Mouse (Mus musculus) myocyte (in vitro differentiated cells): ENCODE data around the gene Tnfsf13b. TPM values are rescaled to one million over a fixed set of nuclear protein-coding genes. Genes with fewer than 3 reads are reported as not detected.

ENCODE experiments used
- H3K27me3 ChIP-seq: one replicate; pipeline ENCODE4 v1.6.1; 2011; ENCODE audit not compliant: control insufficient read depth, insufficient read depth, insufficient read length
- H3K36me3 ChIP-seq: one replicate; pipeline ENCODE4 v1.6.1; 2011; ENCODE audit not compliant: control insufficient read depth, insufficient read depth
- H3K4me2 ChIP-seq: one replicate; pipeline ENCODE4 v1.6.1; 2011; ENCODE audit warnings: low read depth, control low read depth
- H3K4me3 ChIP-seq: one replicate; pipeline ENCODE4 v1.5.1; 2011; ENCODE audit warnings: mild to moderate bottlenecking, control low read depth, moderate library complexity
- H3K79me2 ChIP-seq: one replicate; pipeline ENCODE4 v1.6.1; 2011; ENCODE audit not compliant: control insufficient read depth, insufficient read depth
- H3ac ChIP-seq: one replicate; pipeline ENCODE4 v1.6.1; 2011; ENCODE audit not compliant: control insufficient read depth, insufficient read length
- CEBPB ChIP-seq: IDR thresholded peaks from 2 replicates; pipeline ENCODE4 v1.6.1; 2011; ENCODE audit warnings: mild to moderate bottlenecking, moderate library complexity; ENCODE audit not compliant: poor library complexity, insufficient read depth, severe bottlenecking
- E2F4 ChIP-seq: IDR thresholded peaks from one replicate; pipeline ENCODE4 v1.6.1; 2011; ENCODE audit warnings: mild to moderate bottlenecking, control low read depth, moderate library complexity; ENCODE audit not compliant: insufficient read depth
- MAX ChIP-seq: IDR thresholded peaks from one replicate; pipeline ENCODE4 v1.6.1; 2011; ENCODE audit warnings: low read depth, mild to moderate bottlenecking, control low read depth
- MYOD1 ChIP-seq, 3 experiments: IDR thresholded peaks; one replicate each; pipeline ENCODE4 v1.6.1; 2011; ENCODE audit warnings: control low read depth in 2 of 3, low read depth in 2 of 3, mild to moderate bottlenecking in 2 of 3, moderate library complexity in 1 of 3; ENCODE audit not compliant: insufficient read length in 2 of 3, control insufficient read depth in 1 of 3
- MYOG ChIP-seq, 3 experiments: IDR thresholded peaks; one replicate each; pipeline ENCODE4 v1.6.1; 2011; ENCODE audit warnings: control low read depth in 2 of 3, low read depth in 2 of 3, mild to moderate bottlenecking in 2 of 3; ENCODE audit not compliant: insufficient read length in 2 of 3, control insufficient read depth in 1 of 3, insufficient read depth in 1 of 3
- POLR2A ChIP-seq: IDR thresholded peaks from one replicate; pipeline ENCODE4 v1.6.1; 2011; ENCODE audit warnings: low read depth, mild to moderate bottlenecking, control low read depth, moderate library complexity; ENCODE audit not compliant: insufficient read length
- POLR2AphosphoS2 ChIP-seq: IDR thresholded peaks from one replicate; pipeline ENCODE4 v1.6.1; 2011; ENCODE audit warnings: low read depth, control low read depth; ENCODE audit not compliant: insufficient read length
- REST ChIP-seq: IDR thresholded peaks from one replicate; pipeline ENCODE4 v1.6.1; 2011; ENCODE audit warnings: mild to moderate bottlenecking, control low read depth, moderate library complexity; ENCODE audit not compliant: insufficient read depth, insufficient read length
- SRF ChIP-seq: IDR thresholded peaks from one replicate; pipeline ENCODE4 v1.6.1; 2011; ENCODE audit warnings: low read depth; ENCODE audit not compliant: control insufficient read depth, insufficient read length
- TCF12 ChIP-seq: IDR thresholded peaks from one replicate; pipeline ENCODE4 v1.6.1; 2011; ENCODE audit warnings: mild to moderate bottlenecking, control low read depth; ENCODE audit not compliant: poor library complexity, insufficient read depth, severe bottlenecking
- TCF3 ChIP-seq: IDR thresholded peaks from one replicate; pipeline ENCODE4 v1.6.1; 2011; ENCODE audit warnings: low read depth, control low read depth; ENCODE audit not compliant: insufficient read length
- USF1 ChIP-seq: IDR thresholded peaks from one replicate; pipeline ENCODE4 v1.6.1; 2011; ENCODE audit warnings: low read depth, mild to moderate bottlenecking, control low read depth, moderate library complexity
- polyA plus RNA-seq: library from polyadenylated mRNA; unstranded; fragments of >200 nt; fragmentation: generic; extraction: Trizol; gene quantifications from one replicate; pipeline ENCODE4 v1.2.1, GENCODE M21; 2012; ENCODE audit warnings: missing spikeins

Gene Tnfsf13b
- polyA plus RNA-seq, 1 experiment = 0.11 TPM

DNA sequence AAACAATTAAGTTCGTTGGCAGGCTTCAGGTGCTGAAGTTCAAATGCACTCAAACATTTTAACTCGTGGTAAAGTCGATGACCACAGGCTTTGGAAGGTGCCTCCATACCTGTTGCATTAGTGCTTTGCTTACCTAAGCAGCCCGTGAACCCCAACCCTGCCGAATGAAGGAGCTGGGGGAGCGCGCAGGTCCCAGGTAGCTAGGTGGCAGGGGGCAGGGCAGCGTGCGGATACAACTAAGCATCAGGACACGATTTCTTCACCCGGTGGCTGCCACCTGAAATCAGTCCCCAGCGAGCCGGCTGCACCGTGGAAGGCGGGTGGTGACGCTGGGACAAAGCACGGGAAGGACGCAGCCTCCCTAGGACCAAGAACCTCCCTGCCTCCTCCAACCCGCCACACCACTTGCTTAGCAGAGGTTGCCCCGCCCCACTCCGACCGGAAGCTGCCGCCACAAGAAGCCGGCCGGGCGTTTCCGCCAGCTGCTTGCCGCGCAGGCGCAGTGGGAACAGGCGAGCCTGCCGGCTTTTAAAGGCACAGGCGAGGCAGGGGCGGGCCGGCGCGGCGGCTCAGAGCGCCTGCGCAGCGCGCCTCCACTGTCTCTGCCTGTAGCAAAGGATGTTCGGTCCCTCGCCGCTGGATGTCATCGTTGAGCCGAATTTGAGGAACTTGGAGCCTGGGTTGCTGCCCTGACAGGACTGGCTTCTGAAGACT, 30.2 kb upstream of the Tnfsf13b start:
- Histone ChIP-seq H3K27me3 (no peaks in the 10 kb centered on the region), H3K4me3 (peak overlapping the region; percentile 56), H3K4me2 (peak overlapping the region; percentile 68), H3K79me2 (peaks cover 37% of the 10 kb centered on the region), H3ac (peak overlapping the region; percentile 9), H3K36me3 (peaks cover 23% of the 10 kb centered on the region)
- TF ChIP-seq SRF = peak; percentile 44
- TF ChIP-seq POLR2AphosphoS2 = peak; percentile 92
- TF ChIP-seq TCF12 = no peak
- TF ChIP-seq USF1 = no peak
- TF ChIP-seq MYOG (IDR thresholded peaks at IDR 0.05; ENCODE audit: control insufficient read depth in 1 of 3, insufficient read depth in 1 of 3, insufficient read length in 2 of 3, low read depth in 2 of 3) = peak in 2 of 3 experiments; percentile 33 to 64
- peak; percentile 96 for TF ChIP-seq POLR2A
- peak in 1 of 3 experiments; percentile 30 for TF ChIP-seq MYOD1 (IDR thresholded peaks at IDR 0.05; ENCODE audit: control insufficient read depth in 1 of 3, insufficient read length in 2 of 3, low read depth in 2 of 3)

DNA sequence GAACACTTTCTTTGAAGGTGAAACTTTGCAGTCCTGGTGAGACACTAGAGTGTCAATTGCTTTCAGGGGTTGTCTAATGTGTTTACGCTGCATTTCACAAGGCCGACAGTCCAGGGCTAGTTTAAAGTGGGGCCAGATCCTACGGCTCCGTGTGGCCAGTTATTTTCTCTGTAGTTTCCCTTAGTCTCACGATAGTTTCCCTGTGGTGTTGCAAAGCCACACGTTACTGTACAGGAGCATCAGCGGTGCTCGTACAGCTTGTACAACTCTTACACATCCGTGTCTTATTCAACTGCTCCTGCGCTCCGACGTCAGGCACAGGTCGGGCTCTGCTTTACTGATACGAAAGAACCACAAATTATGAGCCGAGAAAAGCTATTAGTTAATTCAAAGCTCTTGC, 29.3 kb upstream of the Tnfsf13b start:
- peak; percentile 29 for TF ChIP-seq POLR2A
- no peak for TF ChIP-seq MAX
- no peak for TF ChIP-seq E2F4

DNA sequence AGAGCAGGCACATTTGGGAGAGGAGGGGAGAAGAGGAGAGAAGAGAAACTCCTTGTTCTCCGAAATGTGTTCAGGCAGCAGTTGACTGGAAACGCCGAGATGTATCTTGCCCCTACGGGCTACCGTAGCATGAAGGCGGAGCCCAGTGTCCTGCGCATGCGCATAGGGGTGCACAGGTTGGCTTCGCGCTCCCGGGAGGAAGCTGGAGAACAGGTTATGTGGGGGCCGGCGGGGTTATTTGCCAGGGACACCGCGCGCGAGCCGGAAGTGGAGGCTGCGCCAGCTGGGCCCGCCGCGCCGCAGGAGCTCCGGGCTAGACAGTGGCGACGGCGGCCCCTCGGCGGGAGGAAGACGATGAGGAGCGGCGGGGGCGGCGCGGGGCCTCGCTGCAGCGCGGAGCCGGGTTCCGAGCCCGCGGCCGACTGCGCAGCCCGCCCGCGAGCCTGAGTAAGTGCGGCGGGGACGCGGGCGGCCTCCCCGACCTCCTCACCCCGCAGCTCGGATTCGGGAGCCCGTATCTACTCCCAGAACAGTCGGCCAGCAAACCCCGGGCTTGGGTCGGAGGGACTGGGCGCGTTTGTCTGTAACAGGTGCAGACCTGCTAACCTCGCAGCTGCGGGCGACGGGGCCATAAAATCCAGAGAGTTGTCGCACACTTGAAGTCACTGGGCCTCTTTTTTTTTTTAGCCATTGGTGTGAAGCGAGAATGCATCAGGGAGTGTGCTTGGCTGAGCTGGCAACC, 28.5 kb upstream of the Tnfsf13b start, which contains the start of the genes Lig4 and Abhd13:
TSS of gene Lig4 (minus strand) at position 114 of the 742 bp plus-strand sequence.
TSS of gene Abhd13 (plus strand) at position 135 of the 742 bp plus-strand sequence.
- no peaks in the 10 kb centered on the region for H3K27me3 ChIP-seq
- peaks cover 51% of the 10 kb centered on the region for H3K79me2 ChIP-seq
- peaks cover 8% of the 10 kb centered on the region for H3K36me3 ChIP-seq
- H3ac ChIP-seq = peak within 1 kb of the TSS; percentile 84
- TF ChIP-seq SRF = peak; percentile 23
- TF ChIP-seq USF1 = no peak
- no peak for TF ChIP-seq TCF3
- no peak for TF ChIP-seq REST
- TF ChIP-seq MYOG (IDR thresholded peaks at IDR 0.05; ENCODE audit: control insufficient read depth in 1 of 3, insufficient read depth in 1 of 3, insufficient read length in 2 of 3, low read depth in 2 of 3) = peak in 1 of 3 experiments; percentile 56
- peak; percentile 77 for TF ChIP-seq POLR2A
- no peak for TF ChIP-seq E2F4
- TF ChIP-seq POLR2AphosphoS2 = peak; percentile 78
- no peak for TF ChIP-seq TCF12
- no peak for TF ChIP-seq MAX
- no peak for TF ChIP-seq CEBPB
- peak in 1 of 3 experiments; percentile 55 for TF ChIP-seq MYOD1 (IDR thresholded peaks at IDR 0.05; ENCODE audit: control insufficient read depth in 1 of 3, insufficient read length in 2 of 3, low read depth in 2 of 3)
- H3K4me2 ChIP-seq = peak within 1 kb of the TSS; percentile 95
- peak within 1 kb of the TSS; percentile 56 for H3K4me3 ChIP-seq

More for the DNA sequence above, 29.3 kb upstream of the Tnfsf13b start:
- peaks cover 13% of the 10 kb centered on the region for H3K36me3 ChIP-seq
- peaks cover 47% of the 10 kb centered on the region for H3K79me2 ChIP-seq
- H3ac ChIP-seq = peak overlapping the region; percentile 84
- H3K27me3 ChIP-seq = no peaks in the 10 kb centered on the region
- H3K4me3 ChIP-seq = peak overlapping the region; percentile 56
- peak overlapping the region; percentile 78 for H3K4me2 ChIP-seq

DNA sequence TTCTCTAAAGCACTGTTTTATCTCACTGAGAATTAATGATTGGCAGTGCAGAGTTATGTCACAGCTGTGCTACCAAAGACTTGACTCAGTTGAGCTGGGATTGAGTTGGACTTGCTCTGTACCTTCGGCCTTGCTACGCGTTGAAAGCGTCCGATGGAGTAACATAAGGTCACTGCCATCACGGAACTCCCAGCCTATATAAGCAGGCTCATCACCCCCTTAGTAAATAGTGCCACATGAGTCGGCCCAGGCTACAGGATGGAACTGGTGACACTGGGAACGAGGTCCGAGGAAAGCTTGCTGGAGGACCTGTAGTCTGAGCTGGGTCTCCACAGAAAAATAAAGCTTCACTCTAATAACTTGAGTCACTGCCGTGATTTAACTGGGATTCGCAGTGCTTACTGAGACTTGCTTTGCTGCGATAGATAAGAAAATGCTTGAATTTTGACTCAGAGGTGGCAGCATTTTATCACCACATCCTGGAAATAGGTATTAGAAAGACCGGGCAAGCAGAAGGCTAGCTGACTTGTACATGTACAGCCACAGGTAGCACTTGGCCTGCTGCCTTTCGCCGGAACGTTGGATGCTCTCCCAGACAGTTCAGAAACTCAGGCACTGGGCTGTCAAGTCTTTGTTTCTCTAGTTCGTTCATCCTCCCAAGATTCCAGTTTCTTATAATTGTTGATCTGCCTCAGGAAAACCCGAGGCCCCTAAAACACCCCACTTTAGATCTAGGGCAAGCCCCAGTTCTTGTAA, 27.6 kb upstream of the Tnfsf13b start:
- peak overlapping the region; percentile 95 for H3K4me2 ChIP-seq
- TF ChIP-seq TCF12 = no peak
- no peak for TF ChIP-seq USF1
- no peak for TF ChIP-seq REST
- TF ChIP-seq TCF3 = no peak
- TF ChIP-seq POLR2AphosphoS2 = no peak
- TF ChIP-seq MYOG (IDR thresholded peaks at IDR 0.05; ENCODE audit: control insufficient read depth in 1 of 3, insufficient read depth in 1 of 3, insufficient read length in 2 of 3, low read depth in 2 of 3) = no peak
- no peak for TF ChIP-seq E2F4
- TF ChIP-seq CEBPB = no peak
- TF ChIP-seq MAX = no peak
- TF ChIP-seq MYOD1 (IDR thresholded peaks at IDR 0.05; ENCODE audit: control insufficient read depth in 1 of 3, insufficient read length in 2 of 3, low read depth in 2 of 3) = no peak
- no peak for TF ChIP-seq POLR2A
- no peak for TF ChIP-seq SRF
- peaks cover 60% of the 10 kb centered on the region for H3K79me2 ChIP-seq
- H3K27me3 ChIP-seq = no peaks in the 10 kb centered on the region
- peak overlapping the region; percentile 84 for H3ac ChIP-seq
- peaks cover 5% of the 10 kb centered on the region for H3K36me3 ChIP-seq
- peak overlapping the region; percentile 56 for H3K4me3 ChIP-seq
